Mouse (Mus musculus): ENCODE measurements at regions not wholly inside any gene's neighbourhood (a gene's known extent, or its start where the extent isn't known, plus 50 kb on each side); places are given as distances from the start of the nearest gene placed in this dataset.

DNA sequence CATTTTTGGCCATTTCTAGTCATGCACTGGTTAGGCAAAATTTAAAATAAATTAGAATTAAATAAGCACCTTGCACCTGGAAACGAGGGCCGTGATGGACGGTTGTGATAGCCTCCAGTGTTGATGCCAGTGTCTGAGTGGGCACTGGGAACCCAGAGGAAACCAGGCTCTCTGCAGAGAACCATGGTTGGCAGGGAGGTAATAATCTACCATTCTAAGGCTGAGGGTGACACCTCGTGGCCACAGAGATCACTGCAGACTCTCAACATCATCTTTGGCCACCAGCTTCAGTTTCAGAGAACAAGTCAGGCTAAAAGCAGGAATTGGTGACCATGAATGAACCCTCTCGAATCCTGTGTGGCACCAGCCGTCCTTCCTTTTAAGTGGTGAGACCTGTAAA is 54.5 kb upstream of the Ypel5 start:
- peak; percentile 62; the same call in 1 of the 2 replicates for TF ChIP-seq CTCF (IDR thresholded peaks at IDR 0.05; ENCODE audit: extremely low read depth, insufficient read length, insufficient replicate concordance, low read depth, low read length)
- TF ChIP-seq POLR2A (IDR thresholded peaks at IDR 0.05; ENCODE audit: low read depth, low read length): no peak

Data from small intestine, adult 2 months (tissue).